Mouse (Mus musculus) small intestine, adult 2 months (tissue): ENCODE measurements around the gene Tbc1d13.

ENCODE experiments used
- CTCF ChIP-seq: fragments of 200-500 bp; IDR thresholded peaks from 2 replicates; pipeline ENCODE4 v1.5.1; 2012; ENCODE audit warnings: low read depth, mild to moderate bottlenecking, control low read depth, inconsistent platforms, low read length, moderate library complexity, mixed read lengths; ENCODE audit not compliant: insufficient replicate concordance, insufficient read length; ENCODE audit errors: extremely low read depth
- POLR2A ChIP-seq: fragments of 200-500 bp; IDR thresholded peaks from 2 replicates; pipeline ENCODE4 v1.6.1; 2012; ENCODE audit warnings: low read depth, mild to moderate bottlenecking, control low read depth, inconsistent platforms, low read length, moderate library complexity

DNA sequence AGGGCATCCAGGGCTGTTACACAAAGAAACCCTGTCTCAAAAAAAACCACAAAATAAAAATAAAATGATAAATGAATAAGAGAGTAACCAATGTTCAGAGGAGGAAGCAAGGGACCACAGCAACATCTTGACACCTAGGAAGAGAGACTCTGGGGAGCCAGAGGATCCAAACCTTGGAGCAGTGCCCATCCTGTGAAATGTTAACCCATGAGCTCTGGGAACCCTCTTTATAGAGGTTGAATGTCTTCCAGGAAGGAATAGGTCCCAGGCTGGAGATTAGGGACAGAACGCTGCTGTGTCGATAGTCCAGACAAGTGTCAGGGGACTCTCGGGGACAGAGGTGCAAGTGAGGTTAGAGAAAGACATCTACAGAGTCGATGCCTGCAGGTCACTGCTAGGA is 13.3 kb upstream of the Tbc1d13 start:
- TF ChIP-seq POLR2A (no peak), CTCF (no peak)
